Mouse (Mus musculus): ENCODE measurements around the gene Vgll4.

Vgll4 gene

GRCm38 (mm10) chr6:114863501-114863900 is 106.3 kb downstream of the Vgll4 start:
- no peak for DNase-seq

DNA sequence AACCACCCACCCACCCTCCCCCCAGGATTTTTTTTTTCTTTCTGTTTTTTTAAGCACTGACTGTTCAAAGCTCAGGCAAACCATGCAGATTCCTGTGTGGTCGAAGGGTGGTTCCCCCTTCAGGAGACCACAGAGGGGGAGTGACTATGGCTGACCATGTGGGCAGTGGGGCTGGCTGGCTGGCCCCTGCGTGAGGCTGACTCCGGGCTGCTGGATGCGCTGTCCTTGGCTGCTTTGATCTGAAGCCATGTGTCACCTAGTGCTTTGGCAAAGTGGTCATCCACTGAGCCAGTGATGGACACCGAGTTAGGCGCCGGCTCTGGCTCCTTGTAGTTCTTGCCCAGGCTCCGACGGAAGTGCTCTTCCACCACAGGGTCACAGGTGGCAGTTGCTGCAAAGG is 107.7 kb downstream of the Vgll4 start:
- no peak for DNase-seq

- DNase-seq, result peak; percentile 63
These were observed 108.2 kb downstream of the Vgll4 start for GRCm38 (mm10) chr6:114861591-114861990.

DNA sequence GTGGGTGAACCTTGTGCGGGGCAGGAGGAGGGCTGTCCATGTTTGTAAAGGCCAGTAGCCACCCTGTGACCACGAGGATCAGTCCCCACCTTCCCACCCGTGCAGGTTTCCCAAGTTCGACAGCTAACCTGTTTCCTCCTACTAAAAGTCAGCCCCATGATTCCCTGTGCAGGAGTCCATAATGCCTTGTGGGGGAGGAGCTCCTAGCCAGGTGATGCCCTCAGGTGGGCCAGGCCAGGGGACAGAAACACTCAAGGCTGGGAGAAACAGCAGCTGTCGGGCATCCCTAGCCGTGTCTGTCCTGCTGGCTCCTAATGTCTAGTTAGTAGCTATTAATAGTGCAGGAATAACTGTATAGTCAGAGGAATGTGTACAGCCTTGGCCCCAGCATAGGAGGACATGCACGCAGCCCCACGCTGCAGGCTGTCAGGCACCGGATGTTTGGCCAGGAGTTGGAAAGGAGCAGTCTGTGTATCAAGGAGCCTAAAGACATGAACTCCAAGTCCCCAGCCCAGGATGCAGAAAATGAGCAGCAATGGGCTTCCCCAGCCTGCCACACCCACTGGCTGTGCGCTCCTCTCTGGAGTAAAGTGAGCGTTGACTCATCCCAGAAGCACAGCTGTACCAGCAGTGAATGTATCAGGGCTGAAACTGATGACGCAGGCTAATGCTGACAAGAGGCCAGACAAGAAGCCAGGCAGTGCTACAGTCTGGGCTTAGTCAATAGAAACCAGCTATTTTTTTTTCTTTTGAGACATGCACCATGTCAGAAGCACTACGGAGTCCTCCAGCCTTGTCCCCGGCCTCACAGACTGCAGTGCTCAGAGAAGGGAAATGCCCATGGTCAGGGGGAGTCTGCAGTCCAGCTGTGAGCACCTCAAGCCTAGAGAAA is 108.9 kb downstream of the Vgll4 start:
- DNase-seq, result no peak

DNA sequence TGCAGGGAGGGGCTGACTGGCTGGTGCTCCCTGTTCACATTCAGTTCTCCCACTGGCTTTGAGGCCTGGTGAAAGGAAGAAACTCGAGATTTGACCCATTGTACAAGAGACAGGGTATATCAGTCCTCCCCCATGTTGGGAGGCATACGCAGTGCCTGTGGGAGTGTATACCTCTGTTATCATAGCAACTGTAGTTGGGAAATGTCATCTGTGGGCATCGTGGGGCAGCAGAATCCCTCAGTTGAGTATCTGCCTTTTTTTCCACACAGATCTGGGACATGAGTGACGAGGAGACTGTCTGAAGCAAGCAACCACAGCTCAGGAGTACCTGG is 111.1 kb downstream of the Vgll4 start:
- DNase-seq, result no peak

DNA sequence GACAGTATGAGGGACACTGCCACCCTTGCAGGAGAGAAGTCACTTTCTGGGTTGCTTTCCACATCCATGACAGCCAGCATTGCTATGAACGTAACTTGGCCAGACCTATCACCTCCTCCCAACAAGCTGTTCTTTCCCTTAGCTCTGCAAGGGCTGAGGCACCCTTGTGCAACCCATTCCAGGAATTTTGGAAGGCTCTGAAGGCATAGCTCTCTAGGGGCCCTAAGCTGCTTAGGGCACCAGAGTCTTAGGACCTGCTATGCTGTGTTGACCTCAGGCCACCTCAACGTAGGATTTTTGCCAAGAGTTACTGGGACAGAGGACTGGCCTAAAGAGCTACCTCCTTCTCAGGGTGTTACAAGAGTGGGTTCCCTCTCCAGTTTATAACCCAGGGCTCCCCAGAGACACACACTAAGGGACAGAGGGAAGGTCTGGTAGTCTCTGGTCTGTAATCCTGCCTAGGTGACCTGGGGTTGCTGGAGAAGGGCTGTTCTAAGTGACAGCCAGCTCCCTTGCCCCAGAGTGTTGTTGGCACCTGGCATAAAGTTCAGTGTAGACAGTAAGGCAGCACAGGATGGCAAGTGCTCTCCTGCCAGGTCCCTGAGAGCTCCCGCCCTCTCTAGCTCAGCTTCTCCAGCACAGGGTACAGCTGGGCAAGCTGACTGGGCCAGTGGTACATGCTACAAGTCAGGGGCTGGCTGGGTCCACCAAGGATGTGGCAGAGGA is 111.6 kb downstream of the Vgll4 start:
- DNase-seq, result no peak

- no peak for DNase-seq
These were observed 113.3 kb downstream of the Vgll4 start for GRCm38 (mm10) chr6:114856501-114856900.

GRCm38 (mm10) chr6:114855644-114856043 is 114.2 kb downstream of the Vgll4 start:
- DNase-seq, result no peak

DNA sequence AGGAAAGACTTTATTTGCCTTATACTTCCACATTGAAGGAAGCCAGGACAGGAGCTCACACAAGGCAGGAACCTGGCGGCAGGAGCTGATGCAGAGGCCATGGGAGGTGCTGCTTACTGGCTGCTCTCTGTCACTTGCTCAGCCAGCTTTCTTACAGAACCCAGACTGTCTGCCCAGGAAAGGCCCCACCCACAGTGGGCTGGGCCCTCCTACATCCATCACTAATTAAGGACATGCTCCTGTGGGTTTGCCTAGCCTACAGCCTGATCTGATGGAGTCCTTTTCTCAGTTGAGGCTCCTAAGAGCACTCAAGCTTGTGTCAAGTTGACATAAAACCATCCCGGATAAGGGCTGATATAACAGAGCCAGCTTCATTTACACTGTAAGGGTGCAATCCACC is 115.4 kb downstream of the Vgll4 start:
- DNase-seq, result no peak

DNA sequence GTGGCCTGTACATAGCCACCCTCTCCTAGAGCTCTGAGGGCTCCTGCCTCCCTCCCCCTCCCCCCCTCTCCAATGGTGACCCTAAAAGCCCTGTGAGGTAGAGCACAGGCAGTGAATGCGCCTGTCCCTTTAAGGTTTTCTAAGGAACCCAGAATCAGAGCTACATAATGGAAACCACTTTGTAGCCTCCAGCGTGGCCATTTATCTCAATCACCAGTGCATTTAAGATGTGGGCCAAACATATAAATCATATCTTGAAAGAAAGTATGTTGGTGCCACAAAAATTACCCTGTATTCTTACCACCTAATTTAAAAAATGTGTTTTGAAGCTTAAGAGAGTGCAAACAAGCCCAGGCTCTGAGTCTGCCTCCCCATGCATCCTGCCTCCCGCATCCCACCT is 117.1 kb downstream of the Vgll4 start:
- DNase-seq, result no peak

- DNase-seq, result no peak
These were observed 118.1 kb downstream of the Vgll4 start for GRCm38 (mm10) chr6:114851688-114852087.

DNA sequence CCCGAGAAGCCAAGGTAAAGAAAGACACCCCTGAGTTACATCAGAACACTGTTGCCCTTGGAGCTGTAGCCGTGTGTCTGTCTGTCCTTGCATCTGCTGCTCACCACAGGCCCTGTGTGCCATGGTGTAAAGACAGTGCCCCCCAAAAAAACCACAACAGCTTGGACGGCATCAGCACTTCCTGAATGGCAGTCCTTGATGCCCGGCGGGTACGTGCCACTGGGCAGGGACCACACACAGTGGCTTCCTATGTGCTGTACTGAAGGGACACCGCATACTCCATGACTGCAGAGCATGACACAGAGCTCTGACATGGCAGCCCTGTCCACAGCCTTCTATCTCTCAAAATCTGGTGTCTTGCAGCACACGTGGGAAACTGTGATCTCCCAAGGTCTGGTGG is 120.0 kb downstream of the Vgll4 start:
- no peak for DNase-seq

GRCm38 (mm10) chr6:114848761-114849160 is 121.0 kb downstream of the Vgll4 start:
- DNase-seq, result no peak

- no peak for DNase-seq
These were observed 122.1 kb downstream of the Vgll4 start for GRCm38 (mm10) chr6:114847582-114848174.

DNA sequence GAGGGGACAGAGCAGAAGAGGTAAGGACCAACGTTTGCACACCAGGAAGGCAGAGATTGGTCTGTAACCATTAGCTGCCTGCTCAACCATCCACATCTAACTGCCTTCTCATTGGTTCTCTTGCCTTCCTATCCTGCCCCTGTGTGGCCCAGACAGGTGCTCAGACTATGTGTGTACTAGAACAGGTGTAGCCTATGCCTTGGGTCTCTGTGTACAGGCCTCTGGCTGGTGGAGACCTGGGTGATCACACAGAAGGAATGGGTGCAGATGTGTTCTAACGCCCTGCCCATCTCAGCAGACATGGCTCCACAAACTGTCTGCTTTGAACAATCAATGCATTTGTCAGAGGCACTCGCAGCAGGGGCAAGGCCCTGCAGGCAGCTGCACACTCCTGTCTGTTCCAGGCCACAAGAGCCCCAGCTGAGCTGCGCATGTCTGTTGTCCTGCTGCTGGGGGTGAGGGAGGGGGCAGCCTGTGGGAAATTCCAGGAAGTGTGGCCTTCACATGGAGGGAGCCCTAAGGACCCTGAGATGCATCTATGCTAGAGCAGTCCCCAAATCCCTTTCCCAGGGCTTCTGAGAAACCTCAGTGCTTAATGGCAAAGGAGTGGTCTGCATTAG is 123.5 kb downstream of the Vgll4 start:
- DNase-seq, result no peak

DNA sequence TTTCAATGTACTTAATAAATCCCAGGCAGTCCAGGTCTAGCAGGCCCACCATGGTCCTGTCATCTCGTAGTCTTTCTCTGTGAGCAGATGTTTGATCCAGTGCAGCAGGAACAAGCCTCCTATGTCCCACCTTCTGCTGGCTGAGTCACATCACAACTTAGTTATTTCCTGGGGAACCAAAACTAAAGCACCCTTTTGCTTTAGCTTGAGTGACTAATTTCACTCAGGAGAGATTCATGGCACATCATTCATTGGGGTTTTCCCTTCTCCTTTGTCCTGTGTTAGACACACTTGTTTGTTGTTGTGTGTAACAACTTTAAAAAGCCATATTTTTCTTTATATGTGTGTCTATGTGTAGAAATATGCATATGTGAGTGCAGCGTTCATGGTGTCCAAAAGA is 126.9 kb downstream of the Vgll4 start:
- DNase-seq, result no peak

- DNase-seq, result no peak
These were observed 127.7 kb downstream of the Vgll4 start for GRCm38 (mm10) chr6:114842131-114842530.

DNA sequence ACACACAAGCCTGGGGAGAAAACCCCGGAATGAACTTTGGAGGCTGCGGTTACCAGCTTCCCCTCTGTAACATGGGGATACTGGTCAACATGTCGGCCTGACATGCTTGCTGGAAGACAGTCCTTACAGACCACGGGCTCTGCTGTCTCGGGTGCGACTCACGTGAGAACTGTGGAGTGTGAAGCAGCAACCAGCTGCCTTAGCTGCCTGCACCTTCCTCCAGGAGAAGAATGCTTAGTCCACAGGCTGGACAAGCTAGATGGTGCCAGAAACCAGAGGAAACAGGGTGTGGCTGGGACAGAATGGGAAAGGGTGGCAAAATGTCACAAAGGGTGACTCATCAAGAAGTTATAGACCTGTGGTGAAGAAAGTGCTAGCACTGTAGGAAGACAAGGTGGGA is 129.8 kb downstream of the Vgll4 start:
- DNase-seq, result no peak

DNA sequence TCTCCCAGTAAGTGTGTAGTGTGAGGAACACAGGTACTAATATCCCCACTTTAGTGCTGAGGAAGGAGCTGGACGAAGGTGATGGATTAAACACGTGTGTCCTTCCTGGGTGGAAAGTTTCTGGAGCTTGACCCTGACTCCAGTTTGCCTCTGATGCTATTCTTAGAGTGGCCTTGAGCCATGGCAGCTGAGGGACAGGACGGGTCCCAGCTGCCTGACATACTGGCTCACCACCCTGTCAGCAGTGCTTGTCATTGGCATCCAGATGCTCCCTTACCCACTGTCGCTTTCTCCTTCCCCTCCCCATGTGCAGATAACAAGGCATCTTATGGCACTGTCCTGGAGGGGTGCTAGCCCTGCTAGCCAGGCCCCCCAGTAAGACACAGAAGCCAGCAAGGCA is 130.9 kb downstream of the Vgll4 start:
- DNase-seq, result no peak

- DNase-seq, result no peak
These were observed 133.4 kb downstream of the Vgll4 start for GRCm38 (mm10) chr6:114836433-114836832.

DNA sequence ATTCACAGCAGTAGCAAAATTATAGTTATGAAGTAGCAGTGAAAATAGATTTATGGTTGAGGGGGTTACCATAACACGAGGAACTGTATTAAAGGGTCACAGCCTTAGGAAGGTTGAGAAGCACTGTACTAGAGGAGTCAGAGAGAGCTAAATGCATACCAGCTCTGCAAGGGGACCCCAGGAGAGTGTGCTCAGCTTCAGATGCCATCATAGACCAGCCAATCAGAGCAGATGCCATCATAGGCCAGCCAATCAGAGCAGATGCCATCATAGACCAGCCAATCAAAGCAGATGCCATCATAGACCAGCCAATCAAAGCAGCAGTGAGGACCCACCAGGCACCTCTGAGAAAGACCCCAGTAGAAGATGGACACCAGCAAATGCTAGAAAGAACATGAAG is 134.0 kb downstream of the Vgll4 start:
- no peak for DNase-seq

DNA sequence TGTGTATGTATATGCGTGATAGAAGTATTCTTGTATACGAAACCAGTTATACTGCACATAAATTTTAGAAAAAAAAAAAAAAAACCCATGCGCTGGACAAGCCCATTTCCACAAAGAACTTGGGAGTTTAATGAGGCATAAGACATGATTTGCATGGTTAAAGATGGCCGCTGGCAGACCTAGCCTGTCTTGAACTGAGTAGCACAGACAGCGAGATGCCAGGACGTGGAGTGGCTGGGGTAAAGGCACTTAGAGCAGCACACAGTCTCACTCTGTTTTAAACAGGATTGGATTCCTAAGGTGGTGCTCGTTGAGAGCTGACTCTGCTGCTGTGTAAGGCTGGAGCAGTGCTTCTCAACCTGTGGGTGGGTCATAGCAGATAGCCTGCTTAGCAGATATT is 134.4 kb downstream of the Vgll4 start:
- DNase-seq, result no peak

DNA sequence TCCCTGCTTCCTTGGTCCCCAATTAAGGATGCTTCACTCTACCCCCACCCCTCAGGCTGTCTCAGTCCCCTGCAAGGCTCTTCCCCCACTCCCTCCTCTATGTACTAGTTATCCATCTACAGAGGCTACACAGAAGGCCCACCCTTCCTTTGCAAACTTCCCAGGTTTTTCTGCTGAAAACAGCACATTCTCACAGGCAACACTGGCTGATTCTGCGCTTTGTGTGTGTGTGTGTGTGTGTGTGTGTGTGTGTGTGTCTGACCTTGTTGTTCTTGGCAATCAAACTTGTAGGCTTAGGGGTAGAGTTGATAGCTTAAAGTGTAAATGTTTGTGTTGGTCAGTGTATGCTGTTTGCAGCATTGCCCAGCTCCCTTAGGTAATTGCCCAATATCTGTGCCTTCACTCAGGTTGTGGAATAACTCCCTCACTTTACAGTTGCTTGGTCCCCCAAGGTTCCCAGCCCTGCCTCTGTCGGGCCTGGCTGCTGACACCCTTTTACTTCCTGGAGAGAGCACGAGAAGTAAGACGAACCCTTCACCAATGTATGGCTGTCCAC is 135.9 kb downstream of the Vgll4 start:
- DNase-seq, result no peak

Data from cerebellum, adult 11 months (tissue).